Mouse (Mus musculus) liver, embryonic 14.5 days (tissue): ENCODE results near the gene Hdac4. TPM values are rescaled to one million over a fixed set of nuclear protein-coding genes. Genes with fewer than 3 reads are reported as not detected.

Experiments
- ATAC-seq: fragments of 200-750 bp; cut with Nextera tagmentation; 2 replicates; pipeline ENCODE4 v1.8.0; 2017; ENCODE audit warnings: moderate number of reproducible peaks, mild to moderate bottlenecking, moderate library complexity; ENCODE audit not compliant: insufficient read depth
- DNase-seq, 3 experiments: peaks; one replicate each; pipeline ENCODE4 v3.0.0-alpha.2; 2012 to 2013; ENCODE audit warnings: low read depth in 3 of 3, low spot score in 3 of 3
- H3K27ac ChIP-seq: fragments of 300-500 bp; sonication (generic); 2 replicates; pipeline ENCODE4 v1.5.1; 2014; ENCODE audit warnings: moderate library complexity, mild to moderate bottlenecking, control low read depth, inconsistent platforms
- H3K27me3 ChIP-seq: fragments of 300-500 bp; sonication (generic); 2 replicates; pipeline ENCODE4 v1.6.1; 2014; ENCODE audit warnings: mild to moderate bottlenecking, low read length, moderate library complexity; ENCODE audit not compliant: control insufficient read depth, insufficient read depth
- H3K36me3 ChIP-seq: fragments of 300-500 bp; sonication (generic); replicated peaks from 2 replicates; pipeline ENCODE4 v1.6.1; 2014; ENCODE audit warnings: low read depth; ENCODE audit not compliant: control insufficient read depth, insufficient read depth
- H3K4me1 ChIP-seq, 2 experiments: fragments of 200-500 bp in 1 of 2; fragments of 300-500 bp in 1 of 2; sonication (generic) in 1 of 2; replicated peaks; 2 replicates each; pipeline ENCODE4 v1.6.1; 2012 to 2014; ENCODE audit warnings: antibody characterized with exemption in 1 of 2, inconsistent platforms in 1 of 2, low read length in 1 of 2; ENCODE audit not compliant: control insufficient read depth in 2 of 2, insufficient read depth in 2 of 2
- H3K4me2 ChIP-seq: fragments of 300-500 bp; sonication (generic); 2 replicates; pipeline ENCODE4 v1.6.1; 2014; ENCODE audit warnings: low read depth, mild to moderate bottlenecking, control low read depth, moderate library complexity
- H3K4me3 ChIP-seq, 2 experiments: fragments of 200-500 bp in 1 of 2; fragments of 300-500 bp in 1 of 2; sonication (generic) in 1 of 2; 2 replicates each; pipeline ENCODE4 v1.5.1; 2012 to 2014; ENCODE audit warnings: low read depth in 2 of 2, low read length in 2 of 2, mild to moderate bottlenecking in 2 of 2, control low read depth in 1 of 2, inconsistent platforms in 1 of 2, moderate library complexity in 1 of 2; ENCODE audit not compliant: insufficient read depth in 1 of 2
- H3K9ac ChIP-seq: fragments of 300-500 bp; sonication (generic); replicated peaks from 2 replicates; pipeline ENCODE4 v1.6.1; 2014; ENCODE audit warnings: mild to moderate bottlenecking, control low read depth, moderate library complexity
- H3K9me3 ChIP-seq: fragments of 300-500 bp; sonication (generic); 2 replicates; pipeline ENCODE4 v1.6.1; 2016; ENCODE audit warnings: low read length, mixed read lengths; ENCODE audit not compliant: control insufficient read depth
- CTCF ChIP-seq: IDR thresholded peaks from 2 replicates; pipeline ENCODE4 v1.5.1; 2016; ENCODE audit warnings: antibody characterized with exemption, low read depth, control low read depth
- EP300 ChIP-seq: IDR thresholded peaks from 2 replicates; pipeline ENCODE4 v1.6.1; 2016; ENCODE audit warnings: antibody characterized with exemption, low read depth
- WGBS: fragments of 180-500 bp; shearing (Covaris S2); extraction: QIAGEN DNeasy Blood & Tissue Kit; methylation state at CpG from one replicate; pipeline ENCODE4 v1.1.7; 2014; ENCODE audit not compliant: insufficient replicate concordance; 5-methylcytosine and 5-hydroxymethylcytosine counted together
- polyA plus RNA-seq, 2 experiments: library from polyadenylated mRNA; depleted of rRNA in 1 of 2; stranded (reverse) in 1 of 2; unstranded in 1 of 2; fragments of >200 nt; fragmentation: Nextera tagmentation in 1 of 2; extraction: Ambion mirVana in 1 of 2; gene quantifications; 2 replicates each; pipeline versions ENCODE4 v1.2.1 to v1.2.3; 2012 to 2014

Gene Hdac4
- polyA plus RNA-seq, 2 experiments: 1.5 to 3.1 TPM

GRCm38 (mm10) chr1:91932221-91932620 lies 263.3 kb downstream of the Hdac4 start:
- Histone ChIP-seq H3K4me3 (no peak overlapping the region), H3K27me3 (no peaks in the 10 kb centered on the region), H3K9ac (no peak overlapping the region), H3K27ac (no peak overlapping the region), H3K4me2 (no peak overlapping the region), H3K36me3 (no peaks in the 10 kb centered on the region), H3K4me1 (no peaks in the 10 kb centered on the region), H3K9me3 (no peaks in the 10 kb centered on the region)
- DNase-seq (no peak), ATAC-seq (no peak)
- TF ChIP-seq CTCF (no peak), EP300 (no peak)
- 82% methylated on average over 12 of the region's 12 CpGs for WGBS

- no peak for TF ChIP-seq CTCF
- TF ChIP-seq EP300: no peak
- H3K9ac ChIP-seq: no peak overlapping the region
These were observed 263.7 kb downstream of the Hdac4 start for GRCm38 (mm10) chr1:91931786-91932185.

GRCm38 (mm10) chr1:91931196-91931595 lies 264.3 kb downstream of the Hdac4 start:
- H3K9me3 ChIP-seq: no peaks in the 10 kb centered on the region
- H3K36me3 ChIP-seq: no peaks in the 10 kb centered on the region
- H3K4me2 ChIP-seq: no peak overlapping the region
- H3K4me1 ChIP-seq: no peaks in the 10 kb centered on the region
- H3K27ac ChIP-seq: no peak overlapping the region
- DNase-seq (no peak), ATAC-seq (no peak)
- H3K27me3 ChIP-seq: no peaks in the 10 kb centered on the region
- WGBS: 76% methylated on average over 10 of the region's 10 CpGs
- H3K4me3 ChIP-seq: no peak overlapping the region
- no peak overlapping the region for H3K9ac ChIP-seq
- TF ChIP-seq EP300 (no peak), CTCF (no peak)

More at GRCm38 (mm10) chr1:91931786-91932185, 263.7 kb downstream of the Hdac4 start:
- WGBS: 72% methylated on average over 3 of the region's 3 CpGs
- no peak overlapping the region for H3K4me2 ChIP-seq
- no peak for ATAC-seq
- H3K27me3 ChIP-seq: no peaks in the 10 kb centered on the region
- H3K9me3 ChIP-seq: no peaks in the 10 kb centered on the region
- DNase-seq: no peak
- no peak overlapping the region for H3K27ac ChIP-seq
- H3K36me3 ChIP-seq: no peaks in the 10 kb centered on the region
- H3K4me3 ChIP-seq: no peak overlapping the region
- H3K4me1 ChIP-seq: no peaks in the 10 kb centered on the region

- Histone ChIP-seq H3K4me1 (no peaks in the 10 kb centered on the region), H3K27me3 (no peaks in the 10 kb centered on the region), H3K4me2 (no peak overlapping the region), H3K9ac (no peak overlapping the region), H3K36me3 (no peaks in the 10 kb centered on the region), H3K27ac (no peak overlapping the region), H3K4me3 (no peak overlapping the region), H3K9me3 (no peaks in the 10 kb centered on the region)
- TF ChIP-seq EP300: no peak
- TF ChIP-seq CTCF: no peak
- WGBS: 69% methylated on average over 13 of the region's 13 CpGs
- ATAC-seq (no peak), DNase-seq (no peak)
These were observed 266.4 kb downstream of the Hdac4 start for GRCm38 (mm10) chr1:91929051-91929450.

GRCm38 (mm10) chr1:91927536-91928315 lies 267.8 kb downstream of the Hdac4 start:
- Histone ChIP-seq H3K27ac (no peak overlapping the region), H3K4me2 (no peak overlapping the region), H3K4me1 (no peaks in the 10 kb centered on the region), H3K27me3 (no peaks in the 10 kb centered on the region), H3K9ac (no peak overlapping the region), H3K4me3 (no peak overlapping the region), H3K36me3 (no peaks in the 10 kb centered on the region), H3K9me3 (no peaks in the 10 kb centered on the region)
- TF ChIP-seq EP300 (no peak), CTCF (no peak)
- ATAC-seq: no peak
- no peak for DNase-seq
- 64% methylated on average over 10 of the region's 10 CpGs for WGBS
